Mouse (Mus musculus) olfactory bulb, adult 2 months (tissue): ENCODE measurements around the gene Cyp2s1.

Source experiments
- CTCF ChIP-seq: fragments of 200-500 bp; IDR thresholded peaks from 2 replicates; pipeline ENCODE4 v1.5.1; 2012; ENCODE audit warnings: low read depth, mild to moderate bottlenecking, low read length, moderate library complexity; ENCODE audit not compliant: insufficient read depth
- POLR2A ChIP-seq: fragments of 200-500 bp; IDR thresholded peaks from 2 replicates; pipeline ENCODE4 v1.6.1; 2012; ENCODE audit warnings: mild to moderate bottlenecking, low read depth, low read length, moderate library complexity; ENCODE audit not compliant: insufficient read depth

GRCm38 (mm10) chr7:25840908-25841307 lies 24.2 kb upstream of the Cyp2s1 start:
- TF ChIP-seq POLR2A: no peak
- no peak for TF ChIP-seq CTCF
